Mouse (Mus musculus): ENCODE measurements around the gene Tmem219. TPM values are rescaled to one million over a fixed set of nuclear protein-coding genes. Genes with fewer than 3 reads are reported as not detected.

Tmem219 gene
- polyA plus RNA-seq, 1 experiment from 2014 or later: 51.9 TPM

- peaks cover 10% of the 10 kb centered on the region; the same call in 1 of the 2 replicates for H3K4me1 ChIP-seq (replicated peaks; ENCODE audit: insufficient read depth, low read length)
- no peak for DNase-seq (ENCODE audit: low spot score)
- WGBS: under 1% methylated on average over 19 of the region's 21 CpGs
- no peak for TF ChIP-seq CTCF (IDR thresholded peaks at IDR 0.05; ENCODE audit: low read depth)
- H3K36me3 ChIP-seq (ENCODE audit: insufficient read depth, low read length): no peaks in the 10 kb centered on the region
- peak within 1 kb of the TSS; percentile 98 for H3K4me2 ChIP-seq (ENCODE audit: low read length)
- H3K9ac ChIP-seq (ENCODE audit: low read depth, low read length): 0 out of 2 replicates have a peak within 1 kb of the TSS, but pooled peaks have one; percentile 4
- H3K27me3 ChIP-seq (ENCODE audit: insufficient read depth, low read length): peaks cover 12% of the 10 kb centered on the region
- ATAC-seq (replicated peaks; ENCODE audit: low FRiP score, low read depth): peak; percentile 35
- H3K4me3 ChIP-seq (replicated peaks; ENCODE audit: low read depth, low read length): peak within 1 kb of the TSS; percentile 42
- no peak within 1 kb of the TSS for H3K27ac ChIP-seq
- no peaks in the 10 kb centered on the region for H3K9me3 ChIP-seq (replicated peaks; ENCODE audit: low read length)
These were observed 26.7 kb upstream of the Tmem219 start, which contains the start of gene Asphd1 for GRCm38 (mm10) chr7:126949403-126949792. Asphd1 (minus strand) TSS chr7:126949582.

GRCm38 (mm10) chr7:126948626-126949025, 25.9 kb upstream of the Tmem219 start:
- H3K4me3 ChIP-seq (replicated peaks; ENCODE audit: low read depth, low read length): no peak overlapping the region
- peaks cover 12% of the 10 kb centered on the region for H3K27me3 ChIP-seq (ENCODE audit: insufficient read depth, low read length)
- H3K27ac ChIP-seq: no peak overlapping the region
- no peaks in the 10 kb centered on the region for H3K36me3 ChIP-seq (ENCODE audit: insufficient read depth, low read length)
- peaks cover 10% of the 10 kb centered on the region; the same call in 1 of the 2 replicates for H3K4me1 ChIP-seq (replicated peaks; ENCODE audit: insufficient read depth, low read length)
- TF ChIP-seq CTCF (IDR thresholded peaks at IDR 0.05; ENCODE audit: low read depth): no peak
- H3K9ac ChIP-seq (ENCODE audit: low read depth, low read length): no peak overlapping the region
- no peaks in the 10 kb centered on the region for H3K9me3 ChIP-seq (replicated peaks; ENCODE audit: low read length)
- DNase-seq (ENCODE audit: low spot score) (no peak), ATAC-seq (replicated peaks; ENCODE audit: low FRiP score, low read depth) (no peak)
- H3K4me2 ChIP-seq (ENCODE audit: low read length): no peak overlapping the region
- 78% methylated on average over 10 of the region's 10 CpGs for WGBS

GRCm38 (mm10) chr7:126946530-126946929, 23.8 kb upstream of the Tmem219 start:
- no peak overlapping the region for H3K4me3 ChIP-seq (replicated peaks; ENCODE audit: low read depth, low read length)
- 40% methylated on average over 3 of the region's 3 CpGs for WGBS
- no peaks in the 10 kb centered on the region for H3K9me3 ChIP-seq (replicated peaks; ENCODE audit: low read length)
- no peak overlapping the region for H3K27ac ChIP-seq
- H3K4me1 ChIP-seq (replicated peaks; ENCODE audit: insufficient read depth, low read length): peaks cover 10% of the 10 kb centered on the region; the same call in 1 of the 2 replicates
- no peak overlapping the region for H3K4me2 ChIP-seq (ENCODE audit: low read length)
- H3K36me3 ChIP-seq (ENCODE audit: insufficient read depth, low read length): no peaks in the 10 kb centered on the region
- no peak for ATAC-seq (replicated peaks; ENCODE audit: low FRiP score, low read depth)
- H3K27me3 ChIP-seq (ENCODE audit: insufficient read depth, low read length): peaks cover 8% of the 10 kb centered on the region; the same call in 1 of the 2 replicates
- no peak overlapping the region for H3K9ac ChIP-seq (ENCODE audit: low read depth, low read length)
- TF ChIP-seq CTCF (IDR thresholded peaks at IDR 0.05; ENCODE audit: low read depth): peak; percentile 83
- DNase-seq (ENCODE audit: low spot score): peak; percentile 70

GRCm38 (mm10) chr7:126941801-126942200, 19.1 kb upstream of the Tmem219 start:
- H3K4me1 ChIP-seq (replicated peaks; ENCODE audit: insufficient read depth, low read length): no peaks in the 10 kb centered on the region
- H3K4me3 ChIP-seq (replicated peaks; ENCODE audit: low read depth, low read length): no peak overlapping the region
- no peak for DNase-seq (ENCODE audit: low spot score)
- no peak for ATAC-seq (replicated peaks; ENCODE audit: low FRiP score, low read depth)
- H3K9me3 ChIP-seq (replicated peaks; ENCODE audit: low read length): no peaks in the 10 kb centered on the region
- no peaks in the 10 kb centered on the region for H3K27me3 ChIP-seq (ENCODE audit: insufficient read depth, low read length)
- no peak overlapping the region for H3K9ac ChIP-seq (ENCODE audit: low read depth, low read length)
- no peak overlapping the region for H3K27ac ChIP-seq
- no peak overlapping the region for H3K4me2 ChIP-seq (ENCODE audit: low read length)
- WGBS: 73% methylated on average over 5 of the region's 5 CpGs
- TF ChIP-seq CTCF (IDR thresholded peaks at IDR 0.05; ENCODE audit: low read depth): no peak
- no peaks in the 10 kb centered on the region for H3K36me3 ChIP-seq (ENCODE audit: insufficient read depth, low read length)

- no peak overlapping the region for H3K9ac ChIP-seq (ENCODE audit: low read depth, low read length)
- no peak overlapping the region for H3K4me2 ChIP-seq (ENCODE audit: low read length)
- no peak overlapping the region for H3K4me3 ChIP-seq (replicated peaks; ENCODE audit: low read depth, low read length)
- H3K4me1 ChIP-seq (replicated peaks; ENCODE audit: insufficient read depth, low read length): no peaks in the 10 kb centered on the region
- H3K9me3 ChIP-seq (replicated peaks; ENCODE audit: low read length): no peaks in the 10 kb centered on the region
- ATAC-seq (replicated peaks; ENCODE audit: low FRiP score, low read depth) (no peak), DNase-seq (ENCODE audit: low spot score) (no peak)
- no peaks in the 10 kb centered on the region for H3K36me3 ChIP-seq (ENCODE audit: insufficient read depth, low read length)
- no peak overlapping the region for H3K27ac ChIP-seq
- 51% methylated on average over 6 of the region's 6 CpGs for WGBS
- TF ChIP-seq CTCF (IDR thresholded peaks at IDR 0.05; ENCODE audit: low read depth): no peak
- H3K27me3 ChIP-seq (ENCODE audit: insufficient read depth, low read length): no peaks in the 10 kb centered on the region
These were observed 18.5 kb upstream of the Tmem219 start for GRCm38 (mm10) chr7:126941171-126941570.

GRCm38 (mm10) chr7:126932652-126933051, 9.9 kb upstream of the Tmem219 start:
- WGBS: 84% methylated on average over 2 of the region's 2 CpGs
- H3K4me2 ChIP-seq (ENCODE audit: low read length): no peak overlapping the region
- H3K4me1 ChIP-seq (replicated peaks; ENCODE audit: insufficient read depth, low read length): peaks cover 5% of the 10 kb centered on the region
- ATAC-seq (replicated peaks; ENCODE audit: low FRiP score, low read depth) (no peak), DNase-seq (ENCODE audit: low spot score) (no peak)
- no peaks in the 10 kb centered on the region for H3K27me3 ChIP-seq (ENCODE audit: insufficient read depth, low read length)
- H3K4me3 ChIP-seq (replicated peaks; ENCODE audit: low read depth, low read length): no peak overlapping the region
- no peak overlapping the region for H3K27ac ChIP-seq
- TF ChIP-seq CTCF (IDR thresholded peaks at IDR 0.05; ENCODE audit: low read depth): no peak
- H3K36me3 ChIP-seq (ENCODE audit: insufficient read depth, low read length): peaks cover 12% of the 10 kb centered on the region; the same call in 1 of the 2 replicates
- H3K9ac ChIP-seq (ENCODE audit: low read depth, low read length): no peak overlapping the region
- no peaks in the 10 kb centered on the region for H3K9me3 ChIP-seq (replicated peaks; ENCODE audit: low read length)

GRCm38 (mm10) chr7:126929046-126929445, 6.3 kb upstream of the Tmem219 start:
- Histone ChIP-seq H3K27ac (peak overlapping the region; percentile 58; the same call in 1 of the 2 replicates), H3K9me3 (replicated peaks; ENCODE audit: low read length) (no peaks in the 10 kb centered on the region), H3K4me2 (ENCODE audit: low read length) (peak overlapping the region; percentile 94), H3K9ac (ENCODE audit: low read depth, low read length) (peak overlapping the region; percentile 83), H3K36me3 (ENCODE audit: insufficient read depth, low read length) (peaks cover 6% of the 10 kb centered on the region; the same call in 1 of the 2 replicates), H3K4me3 (replicated peaks; ENCODE audit: low read depth, low read length) (peak overlapping the region; percentile 75), H3K27me3 (ENCODE audit: insufficient read depth, low read length) (no peaks in the 10 kb centered on the region), H3K4me1 (replicated peaks; ENCODE audit: insufficient read depth, low read length) (peaks cover 5% of the 10 kb centered on the region)
- under 1% methylated on average over 27 of the region's 27 CpGs for WGBS
- TF ChIP-seq CTCF (IDR thresholded peaks at IDR 0.05; ENCODE audit: low read depth): no peak
- DNase-seq (ENCODE audit: low spot score) (peak; percentile 34), ATAC-seq (replicated peaks; ENCODE audit: low FRiP score, low read depth) (no peak)
